Mouse (Mus musculus): ENCODE measurements around the gene Cisd1.

Gene Cisd1

GRCm38 (mm10) chr10:71348637-71349280 is 4.0 kb upstream of the Cisd1 start:
- no peak for ATAC-seq (ENCODE audit: low TSS enrichment)

GRCm38 (mm10) chr10:71347964-71348636 is 3.3 kb upstream of the Cisd1 start:
- ATAC-seq (ENCODE audit: low TSS enrichment): peak; percentile 36

GRCm38 (mm10) chr10:71347509-71347949 is 2.8 kb upstream of the Cisd1 start, which contains the start of gene Ipmk:
Gene Ipmk (plus strand): TSS chr10:71347763.
- ATAC-seq (ENCODE audit: low TSS enrichment): peak; percentile 73

GRCm38 (mm10) chr10:71346722-71347508 is 2.2 kb upstream of the Cisd1 start:
- ATAC-seq (ENCODE audit: low TSS enrichment): no peak; the same call in 1 of the 2 replicates

- ATAC-seq (ENCODE audit: low TSS enrichment): no peak
Measured at GRCm38 (mm10) chr10:71346106-71346505, 1.4 kb upstream of the Cisd1 start.

GRCm38 (mm10) chr10:71343567-71344265 is 1.0 kb downstream of the Cisd1 start:
- ATAC-seq (ENCODE audit: low TSS enrichment): no peak

GRCm38 (mm10) chr10:71343130-71343529 is 1.6 kb downstream of the Cisd1 start:
- no peak for ATAC-seq (ENCODE audit: low TSS enrichment)

- ATAC-seq (ENCODE audit: low TSS enrichment): no peak
Measured at GRCm38 (mm10) chr10:71342030-71342805, 2.5 kb downstream of the Cisd1 start.

GRCm38 (mm10) chr10:71341290-71341689 is 3.5 kb downstream of the Cisd1 start:
- no peak for ATAC-seq (ENCODE audit: low TSS enrichment)

- ATAC-seq (ENCODE audit: low TSS enrichment): no peak
Measured at GRCm38 (mm10) chr10:71340195-71340594, 4.6 kb downstream of the Cisd1 start.

- no peak for ATAC-seq (ENCODE audit: low TSS enrichment)
Measured at GRCm38 (mm10) chr10:71339463-71339862, 5.3 kb downstream of the Cisd1 start.

- no peak for ATAC-seq (ENCODE audit: low TSS enrichment)
Measured at GRCm38 (mm10) chr10:71338156-71338905, 6.4 kb downstream of the Cisd1 start.

- no peak for ATAC-seq (ENCODE audit: low TSS enrichment)
Measured at GRCm38 (mm10) chr10:71337733-71338132, 7.0 kb downstream of the Cisd1 start.

GRCm38 (mm10) chr10:71332859-71333258 is 11.9 kb downstream of the Cisd1 start:
- ATAC-seq (ENCODE audit: low TSS enrichment): peak; percentile 43

- peak; percentile 61; the same call in 1 of the 2 replicates for ATAC-seq (ENCODE audit: low TSS enrichment)
Measured at GRCm38 (mm10) chr10:71332376-71332775, 12.4 kb downstream of the Cisd1 start.

GRCm38 (mm10) chr10:71331908-71332307 is 12.8 kb downstream of the Cisd1 start:
- ATAC-seq (ENCODE audit: low TSS enrichment): no peak

- ATAC-seq (ENCODE audit: low TSS enrichment): no peak
Measured at GRCm38 (mm10) chr10:71330070-71330469, 14.7 kb downstream of the Cisd1 start.

- no peak for ATAC-seq (ENCODE audit: low TSS enrichment)
Measured at GRCm38 (mm10) chr10:71329295-71329694, 15.5 kb downstream of the Cisd1 start.

GRCm38 (mm10) chr10:71328870-71329269 is 15.9 kb downstream of the Cisd1 start:
- ATAC-seq (ENCODE audit: low TSS enrichment): no peak

- ATAC-seq (ENCODE audit: low TSS enrichment): no peak
Measured at GRCm38 (mm10) chr10:71328382-71328781, 16.4 kb downstream of the Cisd1 start.

Data from frontal cortex, adult (tissue).